Mouse (Mus musculus) small intestine, adult 10 weeks (tissue): ENCODE data around the gene Uncx. TPM values are rescaled to one million over a fixed set of nuclear protein-coding genes. Genes with fewer than 3 reads are reported as not detected.

Source experiments
- polyA plus RNA-seq: library from polyadenylated mRNA; stranded (reverse); fragments of 350-450 nt; fragmentation: Illumina TruSeq; extraction: RNeasy Lipid Tissue Mini Kit (QIAGEN cat#74804); gene quantifications from one replicate; pipeline ENCODE4 v1.2.3, GENCODE M21; 2014; ENCODE audit warnings: low replicate concordance

Gene Uncx
- polyA plus RNA-seq = not detected

DNA sequence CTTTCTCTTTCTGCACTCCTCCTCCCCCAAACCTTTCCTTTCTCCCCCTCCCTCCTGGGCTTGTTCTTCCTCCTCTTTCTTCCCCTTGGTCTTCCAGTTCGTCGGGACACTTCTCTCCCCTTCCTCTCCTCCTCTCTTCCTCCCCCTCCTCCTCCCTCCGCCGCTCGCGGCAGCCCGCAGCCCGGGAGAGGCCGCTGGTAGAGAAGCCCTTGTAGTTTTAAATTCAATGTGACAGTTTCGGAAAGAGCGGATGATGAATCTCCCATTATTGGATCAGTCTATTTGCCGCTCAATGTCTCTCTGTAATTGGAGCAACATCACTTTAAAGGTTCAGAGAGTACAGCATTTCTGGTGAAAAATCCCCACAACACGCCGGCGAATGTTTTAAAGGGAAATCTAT is at the start of gene Uncx:
TSS of gene Uncx (plus strand) at position 281 of the 400 bp plus-strand sequence.

Other genes starting within 250 kb of the Uncx start
- 1.5 TPM for gene Adap1, start 217.9 kb upstream of the Uncx start, polyA plus RNA-seq
- gene Cox19, start 192.1 kb upstream of the Uncx start, polyA plus RNA-seq = 16.6 TPM
- not detected for gene Cyp2w1, start 190.9 kb upstream of the Uncx start, polyA plus RNA-seq
- 1.1 TPM for gene Gpr146, start 165.8 kb upstream of the Uncx start, polyA plus RNA-seq
- 0.37 TPM for gene C130050O18Rik, start 138.2 kb upstream of the Uncx start, polyA plus RNA-seq
- gene Gper1, start 120.3 kb upstream of the Uncx start, polyA plus RNA-seq = not detected
- gene 3110082I17Rik, start 83.0 kb upstream of the Uncx start, polyA plus RNA-seq = 0.63 TPM
- gene Zfand2a, start 58.9 kb upstream of the Uncx start, polyA plus RNA-seq = 6.5 TPM
- gene Micall2, start 192.8 kb downstream of the Uncx start, polyA plus RNA-seq = 0.41 TPM
- 0.37 TPM for gene Ints1, start 232.2 kb downstream of the Uncx start, polyA plus RNA-seq
- gene Mafk, start 248.0 kb downstream of the Uncx start, polyA plus RNA-seq = 9.1 TPM